Mouse (Mus musculus): ENCODE data around the gene Cd164l2. TPM values are rescaled to one million over a fixed set of nuclear protein-coding genes. Genes with fewer than 3 reads are reported as not detected.
A peak's percentile ranks its signal among the peaks of the same experiment; 100 is the strongest.

The Cd164l2 gene
- polyA plus RNA-seq, 1 experiment from 2014 or later: 1.2 TPM

- DNase-seq (ENCODE audit: extremely low spot score, low spot score): no peak
- Histone ChIP-seq H3K9me3 (no peaks in the 10 kb centered on the region), H3K27me3 (ENCODE audit: poor library complexity, severe bottlenecking) (no peaks in the 10 kb centered on the region), H3K4me3 (no peak overlapping the region), H3K27ac (no peak overlapping the region), H3K36me3 (replicated peaks) (peaks cover 66% of the 10 kb centered on the region), H3K4me1 (peaks cover 32% of the 10 kb centered on the region)
- 94% methylated on average over 7 of the region's 7 CpGs for WGBS
Observed at GRCm38 (mm10) chr4:133179258-133179657, 32.7 kb upstream of the Cd164l2 start.

GRCm38 (mm10) chr4:133182439-133183033 lies 29.4 kb upstream of the Cd164l2 start:
- peaks cover 81% of the 10 kb centered on the region for H3K36me3 ChIP-seq (replicated peaks)
- 91% methylated on average over 8 of the region's 8 CpGs for WGBS

GRCm38 (mm10) chr4:133184031-133184897 lies 27.7 kb upstream of the Cd164l2 start:
- peaks cover 83% of the 10 kb centered on the region for H3K36me3 ChIP-seq (replicated peaks)
- H3K9me3 ChIP-seq: no peaks in the 10 kb centered on the region
- WGBS: 62% methylated on average over 14 of the region's 14 CpGs
- H3K27ac ChIP-seq: 0 out of 2 replicates have a peak overlapping the region, but pooled peaks have one; percentile 5
- peaks cover 25% of the 10 kb centered on the region for H3K4me1 ChIP-seq
- DNase-seq (ENCODE audit: extremely low spot score, low spot score): no peak
- no peak overlapping the region for H3K4me3 ChIP-seq
- no peaks in the 10 kb centered on the region for H3K27me3 ChIP-seq (ENCODE audit: poor library complexity, severe bottlenecking)

More at GRCm38 (mm10) chr4:133182439-133183033, 29.4 kb upstream of the Cd164l2 start:
- Histone ChIP-seq H3K4me3 (no peak overlapping the region), H3K27me3 (ENCODE audit: poor library complexity, severe bottlenecking) (no peaks in the 10 kb centered on the region), H3K27ac (no peak overlapping the region), H3K9me3 (no peaks in the 10 kb centered on the region), H3K4me1 (peaks cover 26% of the 10 kb centered on the region)
- no peak for DNase-seq (ENCODE audit: extremely low spot score, low spot score)

- H3K27ac ChIP-seq: peak overlapping the region; percentile 31; the same call in 1 of the 2 replicates
- H3K9me3 ChIP-seq: no peaks in the 10 kb centered on the region
- 65% methylated on average over 15 of the region's 15 CpGs for WGBS
- H3K36me3 ChIP-seq (replicated peaks): peaks cover 83% of the 10 kb centered on the region
- H3K4me1 ChIP-seq: peaks cover 25% of the 10 kb centered on the region
- H3K4me3 ChIP-seq: no peak overlapping the region
- DNase-seq (ENCODE audit: extremely low spot score, low spot score): no peak
- no peaks in the 10 kb centered on the region for H3K27me3 ChIP-seq (ENCODE audit: poor library complexity, severe bottlenecking)
Observed at GRCm38 (mm10) chr4:133184898-133185665, 26.8 kb upstream of the Cd164l2 start.

GRCm38 (mm10) chr4:133185893-133186292 lies 26.0 kb upstream of the Cd164l2 start:
- 95% methylated on average over 8 of the region's 8 CpGs for WGBS
- Histone ChIP-seq H3K27me3 (ENCODE audit: poor library complexity, severe bottlenecking) (no peaks in the 10 kb centered on the region), H3K9me3 (no peaks in the 10 kb centered on the region), H3K4me1 (peaks cover 25% of the 10 kb centered on the region), H3K27ac (no peak overlapping the region), H3K4me3 (no peak overlapping the region), H3K36me3 (replicated peaks) (peaks cover 83% of the 10 kb centered on the region)
- no peak for DNase-seq (ENCODE audit: extremely low spot score, low spot score)

GRCm38 (mm10) chr4:133186856-133187255 lies 25.1 kb upstream of the Cd164l2 start:
- Histone ChIP-seq H3K4me1 (peaks cover 25% of the 10 kb centered on the region), H3K36me3 (replicated peaks) (peaks cover 84% of the 10 kb centered on the region), H3K27me3 (ENCODE audit: poor library complexity, severe bottlenecking) (no peaks in the 10 kb centered on the region), H3K9me3 (no peaks in the 10 kb centered on the region), H3K27ac (no peak overlapping the region), H3K4me3 (no peak overlapping the region)
- no peak for DNase-seq (ENCODE audit: extremely low spot score, low spot score)
- 95% methylated on average over 5 of the region's 5 CpGs for WGBS

GRCm38 (mm10) chr4:133189396-133189795 lies 22.5 kb upstream of the Cd164l2 start:
- Histone ChIP-seq H3K4me1 (peaks cover 15% of the 10 kb centered on the region), H3K27me3 (ENCODE audit: poor library complexity, severe bottlenecking) (no peaks in the 10 kb centered on the region), H3K36me3 (replicated peaks) (peaks cover 97% of the 10 kb centered on the region), H3K27ac (no peak overlapping the region), H3K4me3 (no peak overlapping the region), H3K9me3 (no peaks in the 10 kb centered on the region)
- 65% methylated on average over 10 of the region's 10 CpGs for WGBS
- no peak for DNase-seq (ENCODE audit: extremely low spot score, low spot score)

- H3K27ac ChIP-seq: no peak overlapping the region
- H3K36me3 ChIP-seq (replicated peaks): peaks cover 75% of the 10 kb centered on the region
- H3K4me3 ChIP-seq: no peak overlapping the region
- H3K4me1 ChIP-seq: peaks cover 49% of the 10 kb centered on the region
- no peaks in the 10 kb centered on the region for H3K9me3 ChIP-seq
- WGBS: 89% methylated on average over 11 of the region's 11 CpGs
- H3K27me3 ChIP-seq (ENCODE audit: poor library complexity, severe bottlenecking): no peaks in the 10 kb centered on the region
- DNase-seq (ENCODE audit: extremely low spot score, low spot score): no peak
Observed at GRCm38 (mm10) chr4:133194482-133194881, 17.4 kb upstream of the Cd164l2 start.

GRCm38 (mm10) chr4:133195014-133195413 lies 16.9 kb upstream of the Cd164l2 start:
- H3K9me3 ChIP-seq: no peaks in the 10 kb centered on the region
- peaks cover 70% of the 10 kb centered on the region for H3K36me3 ChIP-seq (replicated peaks)
- DNase-seq (ENCODE audit: extremely low spot score, low spot score): no peak
- H3K27ac ChIP-seq: no peak overlapping the region
- H3K4me1 ChIP-seq: peaks cover 54% of the 10 kb centered on the region
- 76% methylated on average over 4 of the region's 4 CpGs for WGBS
- no peak overlapping the region for H3K4me3 ChIP-seq
- no peaks in the 10 kb centered on the region for H3K27me3 ChIP-seq (ENCODE audit: poor library complexity, severe bottlenecking)

- peak overlapping the region; percentile 84 for H3K27ac ChIP-seq
- no peak for DNase-seq (ENCODE audit: extremely low spot score, low spot score)
- H3K9me3 ChIP-seq: no peaks in the 10 kb centered on the region
- peaks cover 6% of the 10 kb centered on the region; the same call in 1 of the 2 replicates for H3K27me3 ChIP-seq (ENCODE audit: poor library complexity, severe bottlenecking)
- H3K4me3 ChIP-seq: no peak overlapping the region
- peaks cover 59% of the 10 kb centered on the region for H3K36me3 ChIP-seq (replicated peaks)
- peaks cover 65% of the 10 kb centered on the region for H3K4me1 ChIP-seq
- 85% methylated on average over 2 of the region's 2 CpGs for WGBS
Observed at GRCm38 (mm10) chr4:133196136-133196535, 15.8 kb upstream of the Cd164l2 start.

GRCm38 (mm10) chr4:133196852-133197251 lies 15.1 kb upstream of the Cd164l2 start:
- Histone ChIP-seq H3K27me3 (ENCODE audit: poor library complexity, severe bottlenecking) (peaks cover 6% of the 10 kb centered on the region; the same call in 1 of the 2 replicates), H3K4me3 (peak overlapping the region; percentile 22; the same call in 1 of the 2 replicates), H3K9me3 (no peaks in the 10 kb centered on the region), H3K36me3 (replicated peaks) (peaks cover 52% of the 10 kb centered on the region), H3K4me1 (peaks cover 72% of the 10 kb centered on the region), H3K27ac (peak overlapping the region; percentile 84)
- 22% methylated on average over 7 of the region's 7 CpGs for WGBS
- DNase-seq (ENCODE audit: extremely low spot score, low spot score): no peak

- Histone ChIP-seq H3K9me3 (no peaks in the 10 kb centered on the region), H3K4me3 (peak overlapping the region; percentile 22; the same call in 1 of the 2 replicates), H3K27ac (peak overlapping the region; percentile 84), H3K27me3 (ENCODE audit: poor library complexity, severe bottlenecking) (peaks cover 6% of the 10 kb centered on the region; the same call in 1 of the 2 replicates), H3K36me3 (replicated peaks) (peaks cover 47% of the 10 kb centered on the region), H3K4me1 (peaks cover 72% of the 10 kb centered on the region)
- WGBS: 9% methylated on average over 5 of the region's 5 CpGs
- DNase-seq (ENCODE audit: extremely low spot score, low spot score): no peak
Observed at GRCm38 (mm10) chr4:133197355-133197754, 14.6 kb upstream of the Cd164l2 start.

Data from forebrain, embryonic 10.5 days (tissue).